Mouse (Mus musculus) olfactory bulb, adult 2 months (tissue): ENCODE data around the gene B3galnt2. TPM values are rescaled to one million over a fixed set of nuclear protein-coding genes. Genes with fewer than 3 reads are reported as not detected.
"Not testable (repeated sequence)": the region's sequence is repeated elsewhere in the genome, so short reads cannot be mapped to it uniquely, and the experiment has no call there.

Source experiments
- H3K27ac ChIP-seq: fragments of 200-500 bp; 2 replicates; pipeline ENCODE4 v1.5.1; 2012; ENCODE audit warnings: low read depth, low read length; ENCODE audit not compliant: insufficient read depth
- H3K4me1 ChIP-seq: fragments of 200-500 bp; 2 replicates; pipeline ENCODE4 v1.6.1; 2012; ENCODE audit warnings: low read length; ENCODE audit not compliant: control insufficient read depth, insufficient read depth
- H3K4me3 ChIP-seq: fragments of 200-500 bp; 2 replicates; pipeline ENCODE4 v1.5.1; 2012; ENCODE audit warnings: mild to moderate bottlenecking, low read depth, low read length, moderate library complexity; ENCODE audit not compliant: insufficient read depth
- CTCF ChIP-seq: fragments of 200-500 bp; IDR thresholded peaks from 2 replicates; pipeline ENCODE4 v1.5.1; 2012; ENCODE audit warnings: low read depth, mild to moderate bottlenecking, low read length, moderate library complexity; ENCODE audit not compliant: insufficient read depth
- POLR2A ChIP-seq: fragments of 200-500 bp; IDR thresholded peaks from 2 replicates; pipeline ENCODE4 v1.6.1; 2012; ENCODE audit warnings: mild to moderate bottlenecking, low read depth, low read length, moderate library complexity; ENCODE audit not compliant: insufficient read depth
- WGBS: fragments of 180-500 bp; shearing (Covaris S2); methylation state at CpG from one replicate; pipeline ENCODE4 v1.1.7; 2018; 5-methylcytosine and 5-hydroxymethylcytosine counted together
- polyA plus RNA-seq: library from polyadenylated mRNA; stranded (reverse); fragments of >200 nt; gene quantifications from 2 replicates; pipeline ENCODE4 v1.2.4, GENCODE M21; 2012; ENCODE audit warnings: low replicate concordance; ENCODE audit not compliant: missing spikeins, insufficient read depth, insufficient read length

B3galnt2 gene
- polyA plus RNA-seq, 1 experiment: not detected

DNA sequence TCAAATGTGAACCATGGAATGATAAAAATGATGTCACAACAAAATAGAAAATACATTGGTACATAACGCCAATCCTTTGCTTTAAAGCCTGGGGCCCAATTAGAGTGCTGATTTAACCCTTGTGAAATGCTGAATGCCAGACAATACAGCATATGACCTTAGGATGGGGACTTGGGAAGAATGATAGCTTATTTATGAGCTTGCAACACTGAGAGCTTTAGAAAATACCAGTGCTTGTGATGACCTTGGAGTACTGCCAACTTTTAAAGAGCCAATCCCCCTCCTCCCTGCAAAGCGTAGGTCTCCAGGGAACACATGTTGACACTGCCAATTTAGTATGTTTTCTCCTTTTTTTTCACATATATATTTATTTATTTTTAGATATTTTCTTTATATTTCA lies 48.4 kb downstream of the B3galnt2 start:
- H3K4me1 ChIP-seq: peaks cover 6% of the 10 kb centered on the region; the same call in 1 of the 2 replicates
- WGBS: 36% methylated on average over 2 of the region's 2 CpGs
- H3K27ac ChIP-seq: no peak overlapping the region
- no peak for TF ChIP-seq POLR2A
- TF ChIP-seq CTCF: no peak
- H3K4me3 ChIP-seq: no peak overlapping the region

DNA sequence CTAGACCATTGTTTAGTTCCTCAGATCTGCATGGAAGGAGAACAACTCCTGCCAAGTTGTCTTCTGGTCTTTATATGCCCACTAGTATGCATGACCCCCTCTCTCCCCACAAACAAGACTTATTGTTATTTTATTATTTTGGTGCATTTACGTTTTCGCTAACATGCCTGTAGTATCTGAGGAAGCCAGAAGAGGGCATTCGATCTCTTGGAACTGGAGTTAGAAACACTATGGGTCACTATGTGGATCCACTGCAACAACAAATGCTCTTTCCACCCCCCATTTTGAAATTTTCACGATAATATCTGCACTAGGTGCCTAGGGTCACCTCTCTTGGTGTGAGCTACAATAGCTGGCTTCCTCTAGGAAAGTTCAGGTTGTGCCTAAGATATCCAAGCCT lies 49.8 kb downstream of the B3galnt2 start:
- Histone ChIP-seq H3K4me3 (no peak overlapping the region), H3K27ac (no peak overlapping the region), H3K4me1 (peaks cover 8% of the 10 kb centered on the region; the same call in 1 of the 2 replicates)
- 64% methylated on average over 4 of the region's 4 CpGs for WGBS
- TF ChIP-seq POLR2A: no peak
- no peak for TF ChIP-seq CTCF

DNA sequence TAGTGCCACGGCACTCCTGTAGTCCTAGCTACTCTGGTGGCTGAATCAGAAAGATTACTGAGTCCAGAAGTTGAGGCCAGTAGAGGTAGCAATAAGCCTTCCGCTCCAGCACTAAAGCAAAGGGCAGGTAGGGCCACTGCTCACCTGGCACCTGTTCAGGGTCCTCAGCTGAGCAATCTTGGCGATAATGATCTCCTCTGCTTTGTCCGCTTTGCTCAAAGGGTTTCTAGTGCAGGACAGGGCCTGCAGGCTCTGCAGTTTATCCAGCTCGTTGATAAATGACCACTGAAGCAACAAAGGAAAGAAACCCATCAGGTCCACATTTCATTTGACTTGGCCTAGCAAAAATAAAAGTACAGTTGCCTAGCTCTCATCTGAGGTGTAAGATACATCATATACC lies 50.7 kb downstream of the B3galnt2 start:
- H3K27ac ChIP-seq: no peak overlapping the region
- TF ChIP-seq CTCF (no peak), POLR2A (no peak)
- 90% methylated on average over 5 of the region's 5 CpGs for WGBS
- peaks cover 8% of the 10 kb centered on the region; the same call in 1 of the 2 replicates for H3K4me1 ChIP-seq
- H3K4me3 ChIP-seq: no peak overlapping the region

DNA sequence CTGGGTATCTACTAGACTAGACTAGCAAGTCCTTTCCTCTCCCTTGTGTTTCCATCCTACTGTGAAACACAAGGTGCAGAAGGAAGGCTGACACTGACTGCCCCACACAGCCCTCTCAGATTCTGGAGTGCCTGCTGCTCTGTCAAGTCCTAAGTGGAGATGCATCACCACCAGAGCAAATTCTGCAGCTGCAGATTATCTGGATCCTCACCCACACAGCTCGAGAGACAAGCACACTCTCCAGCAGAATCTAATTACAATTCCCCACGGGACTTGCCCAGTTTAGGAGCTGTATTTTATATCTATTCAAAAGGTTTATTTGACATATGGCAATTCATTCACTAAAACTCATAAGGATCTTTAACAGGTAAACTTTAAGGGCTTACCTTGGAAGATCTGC lies 51.8 kb downstream of the B3galnt2 start:
- H3K27ac ChIP-seq: no peak overlapping the region
- no peak overlapping the region for H3K4me3 ChIP-seq
- 24% methylated on average over 2 of the region's 2 CpGs for WGBS

DNA sequence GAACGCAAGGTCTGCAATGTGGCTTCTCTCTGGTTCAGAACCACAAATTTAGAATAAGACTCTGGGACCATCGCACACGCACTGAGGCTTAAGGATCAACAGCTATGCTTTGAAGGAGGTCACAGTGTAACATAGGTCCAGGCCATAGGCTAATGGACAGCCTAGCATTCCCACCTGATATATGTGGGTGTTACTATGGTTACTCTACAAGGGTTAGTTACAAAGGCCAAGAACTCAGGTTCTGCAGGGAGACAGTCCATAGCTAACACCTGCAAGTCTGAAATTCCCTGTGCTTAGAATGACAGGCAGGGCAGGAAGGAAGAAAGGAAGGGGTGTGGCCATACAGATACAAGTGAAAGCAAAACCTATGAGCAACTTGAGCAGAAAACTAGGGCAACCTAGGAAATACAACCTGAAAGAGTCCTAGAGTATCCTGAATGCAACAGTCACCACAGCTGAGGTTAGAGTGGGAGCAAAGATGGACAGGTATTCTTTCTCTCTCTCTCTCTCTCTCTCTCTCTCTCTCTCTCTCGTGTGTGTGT lies 57.3 kb downstream of the B3galnt2 start:
- WGBS: 92% methylated on average over 4 of the region's 4 CpGs
- Histone ChIP-seq H3K4me3 (no peak overlapping the region), H3K27ac (no peak overlapping the region), H3K4me1 (peaks cover 6% of the 10 kb centered on the region; the same call in 1 of the 2 replicates)
- TF ChIP-seq CTCF (no peak), POLR2A (no peak)

More for the DNA sequence above, 51.8 kb downstream of the B3galnt2 start:
- peaks cover 8% of the 10 kb centered on the region; the same call in 1 of the 2 replicates for H3K4me1 ChIP-seq
- TF ChIP-seq POLR2A (no peak), CTCF (no peak)

DNA sequence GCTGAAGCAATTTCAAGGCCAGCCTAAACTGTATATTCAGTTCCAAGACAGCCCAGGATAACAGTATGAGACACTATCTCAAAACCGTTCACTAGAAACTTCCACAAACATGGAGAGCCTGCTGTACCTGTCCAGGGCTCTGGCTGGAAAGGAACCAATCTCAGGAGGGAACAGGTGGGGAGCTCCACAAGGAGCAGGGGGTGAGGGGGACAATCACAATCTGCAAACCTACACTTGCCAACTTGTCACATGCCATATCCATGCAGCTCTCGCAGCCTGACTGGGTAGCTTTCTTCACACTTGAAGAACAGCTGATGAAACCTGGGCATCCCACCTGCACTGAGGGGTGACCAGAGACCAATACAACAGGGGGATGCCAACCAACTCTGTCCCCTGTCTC lies 59.7 kb downstream of the B3galnt2 start:
- H3K4me1 ChIP-seq: 0 out of 2 replicates have a peak, but pooled peaks cover 1% of the 10 kb centered on the region
- H3K4me3 ChIP-seq: no peak overlapping the region
- TF ChIP-seq POLR2A (no peak), CTCF (no peak)
- H3K27ac ChIP-seq: no peak overlapping the region
- 95% methylated on average over 2 of the region's 2 CpGs for WGBS

DNA sequence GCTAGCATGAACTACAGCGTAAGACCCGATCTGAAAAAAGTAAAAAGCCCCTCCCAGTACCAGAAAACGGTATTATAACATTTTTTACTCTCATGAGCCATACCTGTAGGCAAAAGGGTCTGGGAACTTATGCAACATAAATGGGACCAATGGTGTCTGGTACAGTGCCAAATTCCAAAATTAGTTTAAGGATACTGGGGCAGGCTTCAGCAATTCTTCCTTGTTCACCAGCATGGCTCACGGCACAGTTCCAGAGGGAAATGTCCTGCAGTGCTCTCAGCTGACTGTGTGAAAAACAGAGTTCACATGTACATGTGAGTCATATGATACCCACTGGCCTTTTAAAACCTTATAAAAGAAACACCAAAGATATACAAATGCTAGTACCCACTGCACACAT lies 60.3 kb downstream of the B3galnt2 start:
- TF ChIP-seq POLR2A: no peak
- no peak for TF ChIP-seq CTCF
- 79% methylated on average over 4 of the region's 4 CpGs for WGBS
- H3K4me3 ChIP-seq: no peak overlapping the region
- no peaks in the 10 kb centered on the region for H3K4me1 ChIP-seq
- H3K27ac ChIP-seq: no peak overlapping the region

DNA sequence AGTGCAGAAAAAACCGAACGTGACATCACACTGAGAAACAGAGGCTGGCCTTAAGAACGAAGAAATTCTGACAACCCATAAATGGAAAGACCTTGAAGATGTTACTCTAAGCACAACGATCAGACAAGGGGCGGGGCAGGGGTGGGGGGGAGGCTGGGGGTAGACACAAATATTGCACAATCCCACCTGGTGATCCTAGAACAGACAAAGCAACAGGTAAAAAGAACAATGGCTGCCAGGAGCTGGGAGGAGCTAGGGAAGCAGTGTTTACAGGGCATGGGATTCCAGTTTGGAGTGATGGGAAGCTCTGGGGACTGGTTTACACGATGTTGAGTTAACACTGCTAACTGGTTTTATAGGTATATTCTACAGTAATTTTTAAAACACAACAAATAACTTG lies 61.3 kb downstream of the B3galnt2 start:
- no peak overlapping the region for H3K4me3 ChIP-seq
- WGBS: 88% methylated on average over 6 of the region's 6 CpGs
- no peak overlapping the region for H3K27ac ChIP-seq
- H3K4me1 ChIP-seq: no peaks in the 10 kb centered on the region
- TF ChIP-seq CTCF (no peak), POLR2A (no peak)

DNA sequence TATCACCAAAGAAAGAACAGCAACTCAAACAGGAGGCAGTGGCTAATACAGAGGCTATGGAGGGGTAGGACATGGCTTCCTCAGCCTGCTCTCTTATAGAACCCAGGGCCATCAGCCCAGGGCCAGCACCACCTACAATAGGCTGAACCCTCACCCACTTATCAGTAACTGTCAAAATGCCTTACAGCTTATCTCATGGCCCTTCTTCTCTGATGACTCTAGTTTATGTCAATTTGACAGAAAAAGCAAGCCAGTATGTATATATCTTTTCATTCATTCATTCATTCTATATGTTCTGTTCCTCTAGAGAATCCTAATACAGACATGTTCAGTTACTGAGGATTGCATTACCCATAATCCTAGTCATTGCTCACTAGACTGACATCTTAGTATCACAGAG lies 64.0 kb downstream of the B3galnt2 start:
- no peaks in the 10 kb centered on the region for H3K4me1 ChIP-seq
- H3K4me3 ChIP-seq: no peak overlapping the region
- TF ChIP-seq POLR2A (no peak), CTCF (no peak)
- no peak overlapping the region for H3K27ac ChIP-seq

DNA sequence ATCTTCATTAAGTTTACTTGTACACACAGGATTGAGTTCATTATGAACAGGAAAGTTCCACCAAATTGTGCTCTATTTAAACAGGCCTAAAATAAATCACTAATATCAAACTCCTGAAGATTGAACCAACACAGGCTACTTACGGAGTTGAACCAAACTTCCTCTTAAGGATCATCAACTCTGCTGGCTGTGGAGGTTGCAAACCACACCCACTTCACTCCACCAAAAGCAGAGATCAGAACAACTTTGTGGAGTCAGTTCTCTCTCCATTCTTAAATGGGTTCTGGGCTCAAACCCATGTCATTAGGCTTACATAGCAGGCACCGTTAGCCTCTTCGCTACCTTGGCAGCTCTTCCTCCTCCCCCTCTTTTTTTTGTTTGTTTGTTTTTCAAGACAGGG lies 64.6 kb downstream of the B3galnt2 start:
- TF ChIP-seq CTCF (no peak), POLR2A (no peak)

DNA sequence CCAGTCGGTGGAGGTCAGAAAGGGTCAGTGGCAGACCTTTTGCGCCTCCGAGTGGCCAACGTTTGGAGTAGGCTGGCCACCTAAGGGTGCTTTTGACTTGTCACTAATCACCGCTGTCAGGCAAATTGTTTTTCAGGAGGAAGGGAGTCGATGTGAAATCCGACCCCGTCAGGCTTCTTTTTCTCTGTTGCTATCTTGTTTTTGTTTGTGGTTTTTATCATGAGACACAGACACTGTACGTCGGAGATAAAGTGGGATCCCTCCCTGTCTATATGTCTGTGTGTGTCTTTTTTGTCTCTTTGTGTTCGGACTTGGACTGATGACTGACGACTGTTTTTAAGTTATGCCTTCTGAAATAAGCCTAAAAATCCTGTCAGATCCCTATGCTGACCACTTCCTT lies 67.1 kb downstream of the B3galnt2 start:
- H3K4me3 ChIP-seq, H3K4me1 ChIP-seq, H3K27ac ChIP-seq: not testable (repeated sequence)
- WGBS: 91% methylated on average over 10 of the region's 12 CpGs

More for the DNA sequence above, 64.6 kb downstream of the B3galnt2 start:
- no peak overlapping the region for H3K4me3 ChIP-seq
- no peak overlapping the region for H3K27ac ChIP-seq
- H3K4me1 ChIP-seq: no peaks in the 10 kb centered on the region
- 83% methylated on average over 3 of the region's 3 CpGs for WGBS
